Mouse (Mus musculus): ENCODE results near the gene Med13l.

The Med13l gene

GRCm38 (mm10) chr5:118560385-118561085 lies at the start of gene Med13l:
TSS of gene Med13l (plus strand) at chr5:118560679.
- in situ Hi-C loops (cut with MboI, MseI) = no loop called here

DNA sequence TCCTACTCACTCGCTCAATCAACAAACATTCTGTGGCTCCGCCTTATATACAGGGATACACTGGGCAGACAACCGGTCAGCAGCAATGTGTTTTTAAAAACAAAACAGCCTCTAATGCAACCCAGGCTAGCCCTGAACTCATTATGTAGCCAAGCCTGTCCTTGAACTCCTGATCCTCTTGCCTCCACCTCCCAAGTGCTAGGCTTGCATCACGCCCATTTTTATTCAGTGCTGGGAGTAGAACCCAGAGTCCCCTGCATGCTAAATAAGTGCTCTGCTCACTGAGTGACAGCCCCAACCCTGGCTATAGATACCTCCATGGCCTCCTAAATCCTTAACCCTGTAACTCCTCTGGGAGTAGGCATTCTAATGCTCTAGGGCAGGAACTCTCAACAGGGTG lies 49.5 kb upstream of the Med13l start:
- in situ Hi-C loops (cut with MboI, MseI) = no loop called here

DNA sequence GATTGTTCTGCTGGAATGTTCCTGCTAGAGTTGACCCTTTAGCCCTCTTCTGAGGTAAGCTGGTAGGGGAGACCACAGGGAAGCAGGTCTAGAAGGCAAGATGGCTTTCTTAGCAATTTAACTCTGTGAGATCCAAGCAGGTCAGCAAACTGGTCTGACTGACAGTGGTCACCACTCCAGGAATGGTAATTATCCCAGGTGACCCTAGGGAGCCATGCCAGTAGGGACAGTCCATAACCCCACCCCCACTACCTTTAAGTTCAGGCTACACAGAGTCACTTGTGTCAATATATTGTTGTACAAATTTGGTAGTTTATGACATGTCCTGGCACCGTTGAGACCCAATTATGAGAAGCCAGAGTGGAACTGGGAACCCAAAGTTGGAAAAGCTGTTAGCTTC lies 47.5 kb upstream of the Med13l start:
- in situ Hi-C loops (cut with MboI, MseI) = no loop called here

- in situ Hi-C loops (cut with MboI, MseI) = no loop called here
These were observed 46.6 kb upstream of the Med13l start for GRCm38 (mm10) chr5:118513629-118514526.

- in situ Hi-C loops (cut with MboI, MseI) = no loop called here
These were observed 46.0 kb upstream of the Med13l start for GRCm38 (mm10) chr5:118514527-118514831.

DNA sequence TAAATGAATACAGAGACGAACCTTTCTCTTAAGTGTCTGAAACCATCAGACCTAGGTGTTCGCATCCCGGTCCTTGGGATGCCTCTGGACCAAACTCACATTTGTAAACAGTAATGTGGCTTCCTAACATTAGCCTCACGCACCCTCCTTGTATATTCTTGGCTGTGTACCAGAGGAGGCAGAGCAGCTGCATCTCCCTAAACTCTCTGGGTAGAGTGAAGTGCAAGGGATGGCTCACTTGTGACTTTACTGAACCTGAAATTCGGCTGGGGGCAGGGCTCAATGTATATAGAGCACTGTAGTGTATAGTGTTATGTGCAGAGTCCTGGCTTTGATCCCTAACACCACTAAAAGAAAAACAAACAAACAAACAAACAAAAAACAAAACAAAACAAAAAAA lies 45.6 kb upstream of the Med13l start:
- in situ Hi-C loops (cut with MboI, MseI) = no loop called here

- in situ Hi-C loops (cut with MboI, MseI) = no loop called here
These were observed 45.2 kb upstream of the Med13l start for GRCm38 (mm10) chr5:118515280-118515721.

DNA sequence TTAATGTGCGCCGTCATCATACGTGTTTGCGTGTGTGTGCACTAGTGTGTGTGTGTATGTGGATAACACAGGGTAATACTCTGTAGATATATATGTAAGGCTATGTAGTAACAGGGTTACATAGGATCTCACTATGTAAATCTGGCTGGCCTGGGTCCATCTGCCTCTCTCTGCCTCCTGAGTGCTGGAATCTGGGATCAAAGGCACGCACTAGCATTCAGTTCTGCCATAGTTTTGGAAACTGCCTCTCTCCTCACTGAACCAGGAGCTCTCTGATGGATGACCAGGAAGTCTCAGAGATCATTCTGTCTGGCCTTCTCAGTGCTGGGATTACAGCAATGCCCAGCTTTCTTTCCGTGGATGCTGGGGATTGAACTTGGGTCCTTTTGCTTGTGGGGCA lies 44.4 kb upstream of the Med13l start:
- in situ Hi-C loops (cut with MboI, MseI) = no loop called here

DNA sequence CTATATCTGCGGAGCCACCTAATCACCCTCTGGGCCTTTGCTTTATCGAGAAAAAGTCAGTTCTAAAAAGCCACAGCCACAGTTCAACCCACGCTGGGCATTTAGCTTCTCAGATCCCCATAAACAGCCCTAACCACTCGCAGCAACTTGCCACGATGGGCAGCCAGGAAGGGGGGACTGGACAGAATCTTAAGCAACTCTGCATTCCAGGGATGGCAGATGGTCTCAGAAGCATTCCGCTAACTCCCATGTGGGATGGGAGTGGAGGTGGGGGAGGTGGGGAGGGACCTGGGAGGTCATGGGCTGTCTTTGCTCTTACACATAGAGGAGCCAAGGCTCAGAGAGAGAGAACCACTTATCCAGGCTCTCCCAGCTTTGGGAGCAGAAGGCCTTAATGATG lies 44.0 kb upstream of the Med13l start:
- in situ Hi-C loops (cut with MboI, MseI) = no loop called here

DNA sequence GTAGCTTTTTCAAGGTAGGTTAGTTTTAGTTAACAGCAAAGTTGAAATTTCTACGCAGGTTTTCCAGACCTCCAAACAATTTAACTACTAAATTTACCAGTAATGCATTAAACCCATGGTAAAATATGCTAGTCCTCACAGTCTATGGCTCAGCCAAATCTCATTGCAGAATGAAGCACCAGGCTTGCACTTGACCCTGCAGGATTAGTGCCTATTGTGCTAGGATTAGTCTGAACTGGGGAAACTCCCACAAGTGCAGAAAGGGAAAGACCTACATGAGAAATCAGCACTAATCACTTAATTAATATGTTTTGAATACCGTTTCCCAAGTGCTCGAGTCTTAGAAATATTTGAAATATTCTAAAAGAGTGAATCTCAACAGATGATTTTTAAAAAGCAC lies 40.0 kb upstream of the Med13l start:
- in situ Hi-C loops (cut with MboI, MseI) = loop anchor here (10.0 kb wide), 1 partner anchor 714 kb away; no protein-coding TSS in a partner anchor

DNA sequence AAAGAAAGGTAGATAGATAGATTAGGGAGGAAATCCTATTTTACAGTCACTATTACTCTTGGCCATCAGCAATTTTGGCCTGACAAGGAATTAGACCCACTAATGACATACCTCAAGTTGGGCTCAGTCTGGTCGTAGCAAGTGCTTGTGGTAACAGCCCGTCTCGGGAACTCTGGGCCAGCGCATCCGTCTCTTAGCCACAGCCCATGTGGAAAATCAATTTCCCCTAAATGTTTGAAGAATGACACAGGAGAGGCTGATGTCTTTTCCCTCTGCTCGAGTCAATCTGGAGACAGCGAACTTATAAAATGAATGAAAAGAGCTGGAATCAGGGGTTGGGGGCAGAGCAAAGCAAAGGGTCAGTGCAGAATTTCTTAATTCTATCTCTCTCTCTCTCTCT lies 36.1 kb upstream of the Med13l start:
- in situ Hi-C loops (cut with MboI, MseI) = loop anchor here (10.0 kb wide), 1 partner anchor 710 kb away; no protein-coding TSS in a partner anchor

DNA sequence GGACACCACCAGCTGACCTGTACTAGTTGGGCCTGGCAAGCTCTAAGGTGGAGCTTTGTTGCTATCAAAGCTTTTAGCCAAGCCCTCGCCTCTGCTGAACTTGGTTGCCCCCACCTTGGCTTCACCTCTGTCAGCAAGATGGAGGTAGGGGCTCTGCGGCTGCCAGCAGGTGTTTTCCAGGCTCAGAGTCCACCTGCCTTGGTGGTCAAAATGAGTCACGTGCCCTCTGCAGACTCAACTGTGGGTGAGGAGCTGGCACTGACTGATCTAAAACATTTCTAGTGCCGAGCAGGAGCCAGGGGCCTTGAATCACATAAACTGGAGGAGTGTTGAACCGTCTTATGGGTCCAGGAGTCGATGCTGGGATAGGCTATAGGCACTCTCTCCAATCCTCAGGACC lies 34.8 kb upstream of the Med13l start:
- in situ Hi-C loops (cut with MboI, MseI) = loop anchor here (10.0 to 25.0 kb wide), 2 partner anchors 709 to 812 kb away; no protein-coding TSS in a partner anchor

GRCm38 (mm10) chr5:118526504-118526903 lies 34.0 kb upstream of the Med13l start:
- in situ Hi-C loops (cut with MboI, MseI) = loop anchor here (10.0 to 25.0 kb wide), 2 partner anchors 708 to 811 kb away; no protein-coding TSS in a partner anchor

- in situ Hi-C loops (cut with MboI, MseI) = loop anchor here (10.0 to 25.0 kb wide), 2 partner anchors 706 to 808 kb away; no protein-coding TSS in a partner anchor
These were observed 31.2 kb upstream of the Med13l start for GRCm38 (mm10) chr5:118529241-118529640.

DNA sequence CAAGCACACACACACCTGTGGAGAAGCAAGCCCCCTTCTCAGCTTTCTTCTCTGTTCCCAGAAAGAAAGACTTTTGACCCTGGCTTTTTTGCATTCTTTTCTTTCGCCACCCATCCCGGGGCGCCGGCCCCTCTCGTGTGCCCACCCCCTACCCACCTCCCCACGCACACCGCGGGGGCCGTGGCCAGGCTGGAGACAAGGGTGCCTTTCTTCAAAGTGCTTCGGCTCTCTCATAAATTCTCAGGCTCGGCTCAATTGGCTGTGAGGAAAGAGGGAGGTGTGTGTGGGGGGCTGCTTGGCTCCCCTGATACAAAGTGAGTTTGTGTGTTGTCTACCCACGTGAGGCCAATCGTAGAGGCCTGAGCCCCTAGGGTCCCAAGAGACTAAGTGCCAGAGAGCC lies 28.4 kb upstream of the Med13l start:
- in situ Hi-C loops (cut with MboI, MseI) = loop anchor here (25.0 kb wide), 1 partner anchor 805 kb away; no protein-coding TSS in a partner anchor

GRCm38 (mm10) chr5:118532659-118533058 lies 27.8 kb upstream of the Med13l start:
- in situ Hi-C loops (cut with MboI, MseI) = loop anchor here (25.0 kb wide), 1 partner anchor 805 kb away; no protein-coding TSS in a partner anchor

DNA sequence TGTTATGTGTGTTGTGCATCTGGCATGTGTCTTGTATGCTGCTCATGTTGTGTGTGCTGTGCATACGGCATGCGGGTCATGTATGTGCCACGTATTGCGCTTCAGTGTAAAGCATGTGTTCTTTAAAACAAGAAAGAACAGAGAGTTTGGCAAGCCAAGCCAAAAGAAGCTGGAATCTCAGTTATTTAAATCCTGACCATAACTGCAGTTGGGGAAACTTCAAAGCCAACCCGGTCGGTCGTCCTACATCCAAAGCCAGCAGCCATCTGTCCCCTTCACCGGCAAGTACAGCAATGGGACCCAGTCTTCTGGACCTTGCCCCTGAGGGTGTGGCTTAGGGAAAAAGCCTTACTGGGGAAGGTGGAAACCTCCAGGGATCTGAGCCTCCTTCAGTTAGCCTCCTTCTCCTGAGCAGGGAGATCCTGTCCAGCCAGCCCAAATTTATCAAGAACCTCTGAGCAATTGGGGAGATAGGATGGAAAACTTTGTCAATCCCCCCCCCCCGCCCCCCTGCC lies 26.0 kb upstream of the Med13l start:
- in situ Hi-C loops (cut with MboI, MseI) = loop anchor here (25.0 kb wide), 1 partner anchor 803 kb away; no protein-coding TSS in a partner anchor

- in situ Hi-C loops (cut with MboI, MseI) = loop anchor here (25.0 kb wide), 1 partner anchor 802 kb away; no protein-coding TSS in a partner anchor
These were observed 25.3 kb upstream of the Med13l start for GRCm38 (mm10) chr5:118535130-118535529.

DNA sequence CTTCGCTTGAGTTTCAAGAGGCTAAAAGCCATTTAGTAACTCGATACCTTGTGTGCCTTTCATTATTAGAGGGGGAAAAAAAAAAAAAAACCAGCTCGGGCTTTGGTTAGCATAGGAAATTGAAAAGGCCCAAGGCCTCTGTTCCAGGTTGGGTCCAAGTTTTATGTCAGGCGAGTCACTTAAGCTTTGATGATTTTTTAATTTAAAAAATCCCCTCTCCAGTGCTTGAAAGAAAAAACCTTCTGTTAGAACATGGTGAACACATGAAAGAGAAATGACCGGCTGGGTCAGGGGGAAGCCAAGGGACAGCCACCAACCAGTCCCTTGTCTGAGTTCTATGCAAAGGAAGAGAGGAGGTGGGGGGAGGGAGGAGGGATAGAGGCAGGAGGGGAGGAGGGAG lies 22.0 kb upstream of the Med13l start:
- in situ Hi-C loops (cut with MboI, MseI) = loop anchor here (25.0 kb wide), 1 partner anchor 799 kb away; no protein-coding TSS in a partner anchor

DNA sequence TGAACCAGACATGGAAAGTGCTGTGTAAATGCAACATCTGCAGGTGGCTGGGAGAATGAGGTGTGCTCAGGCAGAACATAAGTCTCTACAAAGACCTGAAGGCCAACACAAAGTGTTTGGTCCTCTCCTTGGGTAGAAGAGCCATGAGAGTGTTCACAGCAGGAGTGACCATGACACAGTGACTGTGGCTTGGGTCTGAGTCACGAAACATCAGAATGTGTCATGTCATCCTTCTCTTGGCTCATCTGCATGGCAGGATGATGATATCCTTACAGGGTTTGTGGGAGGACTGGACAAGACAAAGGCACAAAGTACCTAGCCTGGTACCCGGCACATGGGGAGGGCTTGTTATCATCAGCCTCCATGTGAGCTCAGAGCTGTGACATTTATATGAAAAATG lies 16.7 kb upstream of the Med13l start:
- in situ Hi-C loops (cut with MboI, MseI) = loop anchor here (25.0 kb wide), 1 partner anchor 793 kb away; no protein-coding TSS in a partner anchor

GRCm38 (mm10) chr5:118550493-118550892 lies 10.0 kb upstream of the Med13l start:
- in situ Hi-C loops (cut with MboI, MseI) = no loop called here

- in situ Hi-C loops (cut with MboI, MseI) = no loop called here
These were observed 7.2 kb upstream of the Med13l start for GRCm38 (mm10) chr5:118553290-118553689.
